Mouse (Mus musculus): ENCODE results near the gene Dapk1.

DNA sequence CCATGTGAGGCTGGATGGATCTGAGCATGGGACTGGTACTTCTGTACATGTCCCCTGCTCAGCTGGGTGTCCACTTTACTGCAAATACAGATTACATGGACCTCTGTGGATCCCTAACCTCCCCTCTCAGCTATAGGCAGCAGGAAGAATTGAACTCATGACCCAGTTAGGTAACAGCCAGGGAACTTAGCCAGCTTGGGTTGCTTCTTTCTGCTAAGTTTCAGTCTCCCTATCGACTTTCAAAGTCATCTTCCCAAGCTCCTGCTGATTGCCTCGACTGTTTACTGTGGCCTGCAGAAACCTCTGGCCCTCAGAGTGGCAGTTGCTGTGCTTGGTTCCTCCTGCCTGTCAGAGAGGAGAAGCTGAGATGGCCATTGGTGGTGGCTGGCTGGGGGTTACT is 72.6 kb downstream of the Dapk1 start:
- TF ChIP-seq CTCF (IDR thresholded peaks at IDR 0.05; ENCODE audit: low read depth, low read length) = no peak
- TF ChIP-seq POLR2A (IDR thresholded peaks at IDR 0.05; ENCODE audit: insufficient read depth, low read length) = no peak
- TF ChIP-seq EP300 (IDR thresholded peaks at IDR 0.05; ENCODE audit: insufficient read depth, low read depth, low read length) = no peak

Data from ES-Bruce4 (cell line).